Mouse (Mus musculus) CH12.LX (cell line): ENCODE results near the gene Map1lc3b.

Experiments
- CTCF ChIP-seq, 2 experiments: IDR thresholded peaks in 1 of 2; conservative IDR thresholded peaks in 1 of 2; 2 replicates each; pipeline ENCODE4 v1.5.1; 2011 to 2012; ENCODE audit warnings: low read depth in 2 of 2, low read length in 2 of 2, improper control_type of control experiment in 1 of 2, inconsistent platforms in 1 of 2, mild to moderate bottlenecking in 1 of 2, moderate library complexity in 1 of 2
- E2F4 ChIP-seq: IDR thresholded peaks from 2 replicates; pipeline ENCODE4 v1.6.1; 2011; ENCODE audit warnings: low read depth, low read length, improper control_type of control experiment; ENCODE audit not compliant: insufficient replicate concordance
- MAX ChIP-seq: IDR thresholded peaks from 2 replicates; pipeline ENCODE4 v1.6.1; 2011; ENCODE audit warnings: low read length, improper control_type of control experiment
- POLR2A ChIP-seq: IDR thresholded peaks from 2 replicates; pipeline ENCODE4 v1.6.1; 2011; ENCODE audit warnings: low read depth, mild to moderate bottlenecking, improper control_type of control experiment, low read length
- POLR2AphosphoS2 ChIP-seq: IDR thresholded peaks from 2 replicates; pipeline ENCODE4 v1.6.1; 2011; ENCODE audit warnings: low read depth, low read length, improper control_type of control experiment
- TBP ChIP-seq: conservative IDR thresholded peaks from 2 replicates; pipeline ENCODE4 v1.6.1; 2011; ENCODE audit warnings: low read depth, low read length, improper control_type of control experiment
- ZKSCAN1 ChIP-seq: IDR thresholded peaks from 2 replicates; pipeline ENCODE4 v1.6.1; 2012; ENCODE audit warnings: low read depth, inconsistent platforms, low read length, improper control_type of control experiment, borderline replicate concordance

DNA sequence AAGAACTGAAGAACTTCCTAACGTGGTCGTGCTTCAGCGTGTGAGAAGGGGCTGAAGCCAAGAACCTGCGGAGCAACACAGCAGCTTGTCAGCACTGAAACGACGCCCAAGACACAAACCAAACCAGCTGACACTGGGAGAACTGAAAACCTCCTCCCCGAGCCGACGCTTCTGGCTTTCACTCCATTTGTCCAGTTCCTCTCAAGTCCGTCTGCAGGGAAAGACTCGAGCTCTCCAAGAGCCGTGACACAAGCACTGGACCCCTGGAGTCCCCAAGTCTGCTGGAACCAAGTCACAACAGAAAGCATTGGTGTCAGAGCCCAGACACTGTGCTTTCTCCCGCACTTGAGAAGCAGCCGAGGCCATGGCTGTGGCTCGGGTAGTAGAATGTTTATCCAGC is 19.1 kb downstream of the Map1lc3b start:
- TF ChIP-seq ZKSCAN1 (no peak), POLR2AphosphoS2 (no peak), CTCF (conservative IDR thresholded peaks at IDR 0.05 in 1 of 2, IDR thresholded peaks at IDR 0.05 in 1 of 2; ENCODE audit: low read depth in 2 of 2, low read length in 2 of 2) (no peak), POLR2A (no peak), MAX (no peak), TBP (no peak), E2F4 (no peak)
